Mouse (Mus musculus) embryo, embryonic 11 days (tissue): ENCODE results near the gene Clec4g.

Experiments used
- DNase-seq: peaks from one replicate; pipeline ENCODE4 v3.0.0-alpha.2; 2015

The Clec4g gene

DNA sequence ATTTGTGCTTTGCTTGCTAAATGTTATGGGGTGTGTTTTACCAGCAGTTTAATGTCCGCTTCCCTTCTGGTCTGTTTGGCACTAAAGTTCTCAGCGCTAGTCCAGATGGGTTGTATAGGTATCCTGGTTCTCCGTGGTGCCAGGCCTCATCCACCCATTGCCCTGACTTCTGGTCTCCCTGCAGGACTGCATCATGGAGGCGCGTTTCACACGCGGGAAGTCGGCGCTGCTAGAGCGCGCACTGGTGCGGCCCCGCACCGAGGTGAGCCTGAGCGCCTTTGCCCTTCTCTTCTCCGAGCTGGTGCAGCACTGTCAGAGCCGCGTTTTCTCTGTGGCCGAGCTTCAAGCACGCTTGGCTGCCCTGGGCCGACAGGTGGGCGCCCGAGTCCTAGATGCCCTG is 41.6 kb downstream of the Clec4g start:
- DNase-seq: no peak

DNA sequence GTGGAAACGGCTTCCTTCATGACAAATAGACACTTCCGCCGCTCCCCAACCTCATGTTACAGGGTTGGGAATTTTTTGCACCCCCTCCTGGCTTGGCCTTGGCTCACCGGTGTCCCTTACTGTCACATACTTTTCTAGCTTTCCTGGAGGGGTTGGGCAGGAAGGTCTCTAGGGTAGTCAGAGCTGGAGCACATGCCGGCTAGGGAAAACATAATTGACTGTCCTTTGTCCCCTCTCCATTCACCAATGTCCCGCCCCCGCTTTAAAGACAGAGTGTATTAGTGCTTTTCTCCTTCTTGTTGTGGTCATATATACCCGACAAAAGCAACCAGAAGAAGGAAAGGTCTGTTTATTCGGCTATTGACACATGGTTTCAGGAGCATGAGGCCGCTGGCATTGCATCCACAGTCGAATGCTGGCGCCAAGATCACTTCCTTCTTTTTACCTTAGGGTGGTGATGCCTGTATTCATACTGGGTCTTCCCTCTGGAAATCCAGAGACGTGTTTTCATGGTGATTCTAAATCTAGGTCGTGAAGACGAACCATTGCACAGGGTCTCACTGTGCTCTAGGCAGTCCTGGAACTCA is 43.4 kb downstream of the Clec4g start:
- peak; percentile 12 for DNase-seq

DNA sequence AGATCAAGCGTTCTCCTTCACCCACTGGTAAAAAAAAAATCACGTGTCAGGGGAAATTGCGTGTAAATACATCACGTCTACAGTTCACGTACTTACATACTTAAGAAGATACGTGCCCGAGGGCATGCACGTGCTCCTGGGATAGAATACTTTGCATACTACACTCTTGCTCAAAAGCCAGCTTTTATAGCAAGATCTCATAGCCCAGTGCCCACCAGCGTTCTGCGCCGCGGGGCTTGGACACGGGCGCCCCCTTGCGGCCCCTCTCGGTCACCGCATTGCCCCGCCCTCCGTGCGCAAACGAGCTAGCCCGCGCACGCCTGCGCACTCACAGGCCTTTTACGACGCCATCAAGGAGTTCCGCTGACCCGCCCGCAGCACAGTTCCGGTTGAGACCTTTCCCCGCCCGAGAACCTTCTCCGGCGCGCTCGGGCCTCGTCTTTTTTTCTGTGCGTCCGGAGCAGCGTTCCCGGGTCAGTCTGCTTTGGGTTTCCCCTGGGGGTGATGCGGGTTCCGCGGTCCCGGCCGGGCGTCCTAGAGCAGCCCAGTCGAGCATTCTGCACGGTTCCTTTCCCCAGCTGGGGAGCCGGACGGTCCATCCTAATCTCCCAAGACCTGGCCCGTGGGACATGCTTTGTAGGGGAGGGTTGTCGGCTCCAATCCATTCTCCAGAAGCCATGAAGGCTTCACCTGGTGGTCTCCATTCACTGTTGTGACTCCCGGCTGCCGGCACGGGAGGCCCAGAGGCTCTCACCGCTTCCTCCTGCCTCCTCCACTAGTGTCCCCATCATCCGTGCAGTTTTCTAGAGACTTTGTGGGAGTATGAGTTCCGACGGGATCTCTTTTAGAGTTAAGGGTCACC is 44.1 kb downstream of the Clec4g start, which contains the start of gene Trappc5:
Gene Trappc5 (plus strand): TSS at position 169 of the 862 bp plus-strand sequence.
- peak; percentile 96 for DNase-seq

DNA sequence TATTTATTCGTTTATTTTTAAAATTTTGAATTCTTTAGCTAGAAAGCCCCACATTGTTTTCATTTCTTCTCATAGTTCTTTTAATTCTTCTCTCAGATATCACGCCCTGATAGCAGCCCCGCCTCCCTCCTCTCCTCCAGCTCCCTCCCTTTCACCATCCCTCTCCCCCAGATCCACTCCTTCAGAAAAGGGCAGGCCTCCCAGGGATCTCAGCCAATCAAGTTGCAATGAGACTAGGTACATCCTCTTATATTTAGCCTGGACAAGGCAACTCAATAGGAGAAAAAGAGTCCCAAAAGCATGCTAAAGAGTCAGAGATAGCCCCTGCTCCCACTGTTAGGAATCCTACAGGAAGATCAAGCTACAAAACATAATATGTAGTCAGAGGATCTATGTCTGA is 45.8 kb downstream of the Clec4g start:
- DNase-seq: no peak

DNA sequence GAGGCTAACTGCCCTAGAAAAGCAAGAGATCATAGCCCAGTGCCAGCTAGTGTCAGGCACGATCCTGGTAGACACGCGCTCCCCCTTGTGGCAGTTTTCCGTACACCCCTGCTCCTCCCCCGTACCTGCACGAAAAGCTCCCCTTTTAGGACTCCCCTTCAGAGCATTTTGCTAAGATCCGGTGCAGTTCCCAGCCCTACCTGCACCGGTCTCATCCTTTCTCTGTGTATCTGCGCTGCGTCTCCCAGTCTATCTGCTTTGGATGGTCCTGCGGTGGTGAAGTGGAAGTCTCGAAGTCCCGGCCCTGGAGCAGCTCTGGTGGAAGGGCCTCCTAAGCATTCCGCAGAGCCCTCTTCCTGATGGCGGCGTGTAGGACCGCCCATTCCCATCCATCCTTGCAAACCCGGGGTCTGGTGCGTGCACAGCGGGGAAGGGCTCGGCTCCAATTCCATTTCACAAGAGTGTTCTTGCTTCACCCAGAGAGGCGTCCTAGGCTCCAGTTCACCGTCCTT is 48.4 kb downstream of the Clec4g start, which contains the start of gene Fcor:
Gene Fcor (minus strand): TSS at position 383 of the 512 bp plus-strand sequence.
- DNase-seq: peak; percentile 88

DNA sequence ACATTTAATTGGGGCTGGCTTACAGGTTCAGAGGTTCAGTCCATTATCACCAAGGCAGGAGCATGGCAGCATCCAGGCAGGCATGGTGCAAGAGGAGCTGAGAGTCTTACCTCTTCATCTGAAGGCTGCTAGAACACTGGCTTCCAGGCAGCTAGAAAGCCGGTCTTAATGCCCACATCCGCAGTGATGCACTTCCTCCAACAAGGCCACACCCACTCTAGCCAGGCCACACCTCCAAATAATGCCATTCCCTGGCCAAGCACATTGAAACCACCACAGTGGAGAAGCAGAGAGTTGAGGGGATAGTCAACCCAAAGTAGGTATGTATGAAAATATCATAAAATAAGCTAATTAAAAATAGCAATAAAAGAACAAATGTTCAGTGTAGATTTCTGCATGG is 50.1 kb downstream of the Clec4g start:
- no peak for DNase-seq

DNA sequence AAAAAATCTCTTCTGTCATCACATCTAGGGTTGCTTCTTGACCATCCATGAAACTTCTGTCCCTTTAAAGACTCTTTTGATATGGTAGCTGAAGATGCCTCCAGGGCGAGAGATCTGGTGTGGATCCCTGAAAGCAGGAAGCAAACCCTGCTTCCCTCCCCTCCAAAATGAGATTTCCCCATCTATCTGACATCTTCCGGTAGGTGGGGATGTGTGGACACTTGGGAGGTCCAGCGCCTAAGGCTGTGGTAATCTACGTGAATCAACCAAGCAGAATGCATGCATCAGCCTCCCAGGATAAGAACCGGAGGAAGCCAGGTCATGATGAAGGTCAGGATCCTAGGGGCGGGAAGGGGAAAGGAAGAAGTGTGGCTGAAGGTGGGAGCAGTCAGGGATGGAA is 54.9 kb downstream of the Clec4g start, which contains the start of gene Mcemp1:
Gene Mcemp1 (plus strand): TSS at position 248 of the 400 bp plus-strand sequence.
- no peak for DNase-seq

DNA sequence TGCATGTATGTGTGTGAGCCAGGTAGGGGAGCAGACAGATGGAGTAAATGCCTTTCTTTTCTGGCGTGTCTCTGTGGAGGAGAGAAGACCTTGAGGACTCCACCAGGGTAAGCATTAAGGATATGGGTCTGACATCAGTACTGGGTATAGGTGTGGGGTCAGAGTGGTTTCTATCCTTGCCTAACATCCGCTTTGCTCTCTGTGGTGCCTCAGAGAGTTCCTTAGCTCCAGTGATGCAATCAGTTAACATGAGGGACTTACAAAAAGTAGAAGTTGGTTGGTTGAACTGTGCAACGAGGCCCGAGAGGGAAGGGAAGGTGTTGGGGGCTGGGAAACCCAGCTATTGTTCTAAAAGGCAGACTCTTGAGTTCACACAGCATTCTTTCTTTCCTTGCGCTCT is 56.0 kb downstream of the Clec4g start:
- DNase-seq: no peak

DNA sequence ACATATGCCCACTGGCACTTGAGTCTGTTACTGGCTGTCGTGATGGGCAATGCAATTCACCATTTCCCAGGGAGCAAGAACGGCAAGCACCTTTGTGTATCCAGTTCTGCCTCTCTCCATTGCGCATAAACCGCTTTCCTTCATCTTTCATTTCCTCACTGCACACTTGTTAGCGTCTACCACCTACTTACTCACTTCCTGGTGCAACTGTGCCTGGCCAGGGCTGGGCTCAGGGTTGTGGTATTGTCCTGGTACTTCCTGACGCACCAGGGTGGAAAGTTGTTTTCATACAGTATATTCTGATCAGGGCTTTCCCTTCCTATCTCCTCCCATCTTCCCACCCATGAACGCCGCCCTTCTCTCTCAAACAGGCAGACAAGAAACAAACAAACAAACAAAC is 59.6 kb downstream of the Clec4g start:
- no peak for DNase-seq
